Mouse (Mus musculus) activated CD4-positive, CD25-positive, alpha-beta regulatory T cell, adult 4 months (primary cell): ENCODE measurements around the gene Pfn3. TPM values are rescaled to one million over a fixed set of nuclear protein-coding genes. Genes with fewer than 3 reads are reported as not detected.
A peak's percentile ranks its signal among the peaks of the same experiment; 100 is the strongest.

Experiments
- ATAC-seq: one replicate; pipeline ENCODE4 v1.8.0; 2017
- polyA plus RNA-seq, 2 experiments: library from polyadenylated mRNA; unstranded; fragments of 100-300 nt; shearing (Covaris generic); gene quantifications; one replicate each; pipeline ENCODE4 v1.2.1; 2017

The Pfn3 gene
- polyA plus RNA-seq, 2 experiments from 2014 or later, result not detected

GRCm38 (mm10) chr13:55429226-55429888 is 14.3 kb upstream of the Pfn3 start:
- no peak for ATAC-seq

DNA sequence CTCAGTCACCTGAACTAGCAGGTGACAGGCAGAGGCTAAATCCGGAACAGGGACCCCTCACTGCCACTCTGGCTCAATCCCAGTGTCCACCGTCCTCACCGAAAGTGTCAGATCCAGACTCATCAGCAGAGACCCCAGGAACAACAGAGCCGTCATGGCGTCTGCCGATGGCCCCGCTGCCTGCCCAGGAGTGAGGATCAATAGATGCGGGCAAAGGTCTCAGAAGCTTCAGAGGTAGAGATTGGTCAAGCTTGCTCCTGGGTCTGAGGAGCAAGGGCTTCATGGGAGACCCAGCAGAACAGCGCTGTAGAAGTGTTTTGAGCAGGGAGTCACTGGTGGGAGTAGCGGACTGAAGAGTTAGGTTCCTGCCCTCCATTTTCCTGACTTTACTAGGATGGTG is 11.6 kb upstream of the Pfn3 start, which contains the start of gene F12:
Gene F12 (minus strand): TSS at position 181 of the 400 bp plus-strand sequence.
- no peak for ATAC-seq

- ATAC-seq, result peak; percentile 77
Observed at GRCm38 (mm10) chr13:55420933-55421800, 6.1 kb upstream of the Pfn3 start.

- ATAC-seq, result no peak
Observed at GRCm38 (mm10) chr13:55420018-55420932, 5.2 kb upstream of the Pfn3 start.

DNA sequence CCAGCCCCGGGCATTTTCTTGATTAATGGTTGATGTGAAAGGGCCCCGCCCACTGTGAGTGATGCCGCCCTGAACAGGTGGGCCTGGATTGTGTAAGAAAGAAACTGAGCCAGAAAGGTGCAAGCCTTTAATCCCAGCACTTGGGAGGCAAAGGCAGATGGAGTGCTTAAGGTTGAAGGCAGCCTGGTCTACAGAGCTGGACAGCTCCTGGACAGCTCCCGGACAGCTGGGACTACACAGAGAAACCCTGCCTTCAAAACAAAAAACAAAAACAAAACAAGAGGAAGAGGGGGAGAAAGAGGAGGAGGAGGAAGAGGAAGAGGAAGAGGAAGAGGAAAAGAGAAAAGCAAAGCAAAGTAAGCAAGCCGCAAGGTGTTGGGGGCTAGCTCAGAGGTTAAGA is 4.1 kb upstream of the Pfn3 start:
- ATAC-seq, result no peak

- peak; percentile 76 for ATAC-seq
Observed at GRCm38 (mm10) chr13:55418004-55418403, 3.0 kb upstream of the Pfn3 start.

- no peak for ATAC-seq
Observed at GRCm38 (mm10) chr13:55413333-55413732, 1.7 kb downstream of the Pfn3 start.

- no peak for ATAC-seq
Observed at GRCm38 (mm10) chr13:55412643-55413307, 2.3 kb downstream of the Pfn3 start.

DNA sequence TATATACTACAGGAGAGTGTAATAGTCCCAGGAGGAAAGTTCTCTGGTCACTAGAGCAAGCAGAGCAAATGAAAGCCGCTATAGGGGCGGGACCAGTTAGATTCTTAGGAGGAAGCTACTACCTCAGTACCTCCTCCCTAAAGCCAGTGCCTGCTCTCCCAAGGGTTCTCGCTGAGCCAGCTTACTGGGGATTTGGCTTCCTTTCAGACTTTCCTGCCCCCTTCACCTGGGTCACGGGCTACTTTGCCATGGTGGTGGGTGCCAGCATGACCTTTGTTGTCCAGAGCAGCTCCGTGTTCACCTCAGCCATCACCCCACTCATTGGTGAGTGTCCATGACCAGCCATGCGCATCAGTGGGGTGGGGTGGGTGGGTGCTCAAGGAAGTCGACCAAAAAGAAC is 3.2 kb downstream of the Pfn3 start:
- ATAC-seq, result no peak

GRCm38 (mm10) chr13:55408546-55409120 is 6.4 kb downstream of the Pfn3 start:
- no peak for ATAC-seq

DNA sequence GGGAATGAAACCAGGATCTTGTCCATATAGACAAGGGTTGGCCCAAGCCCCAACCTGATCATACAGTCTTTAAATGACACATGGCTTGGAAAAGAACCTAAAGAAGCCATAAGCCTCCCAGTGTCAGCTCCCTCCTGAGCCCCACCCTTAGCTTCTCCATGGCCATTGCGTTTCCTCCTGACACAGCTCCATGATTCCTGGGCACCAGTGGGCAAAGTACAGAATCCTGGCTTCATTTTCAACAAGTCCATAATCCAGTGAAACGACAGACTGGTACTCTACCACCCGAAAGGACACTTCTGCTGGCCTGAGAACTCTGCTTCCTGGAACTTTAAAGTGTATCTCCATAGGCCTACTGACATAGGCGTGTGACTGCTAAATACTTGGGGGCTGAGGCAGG is 7.7 kb downstream of the Pfn3 start:
- ATAC-seq, result no peak

DNA sequence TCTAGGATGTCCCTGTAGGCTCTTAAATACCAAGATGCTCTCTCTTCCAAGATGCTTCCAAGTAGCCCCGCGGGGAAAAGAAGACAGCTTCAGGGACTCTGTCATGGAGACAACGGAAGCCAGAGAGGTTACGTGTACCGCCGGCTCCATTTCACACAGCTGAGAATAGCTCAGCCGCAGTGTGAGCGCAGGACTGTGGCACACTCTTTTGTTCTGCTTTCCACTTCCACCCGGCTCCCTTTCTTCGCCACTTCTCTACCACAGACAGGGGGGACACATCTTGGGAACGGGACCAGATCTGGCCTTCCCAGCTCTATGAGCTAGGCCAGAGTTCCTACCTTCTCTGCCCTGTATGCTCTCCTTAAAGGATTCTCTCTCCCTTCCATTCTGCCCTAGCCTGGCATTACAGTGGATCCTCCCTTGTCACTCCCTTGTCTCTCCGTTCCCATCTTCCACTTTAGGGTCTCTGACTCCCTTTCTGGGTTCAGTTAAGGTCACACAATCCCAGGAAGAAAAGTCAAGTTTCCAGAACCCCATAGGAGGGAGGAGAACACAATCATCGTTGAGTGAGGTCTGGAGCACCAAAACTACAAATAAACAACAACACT is 9.1 kb downstream of the Pfn3 start:
- peak; percentile 58 for ATAC-seq

GRCm38 (mm10) chr13:55404853-55405782 is 9.9 kb downstream of the Pfn3 start:
- peak; percentile 91 for ATAC-seq

GRCm38 (mm10) chr13:55403935-55404852 is 10.8 kb downstream of the Pfn3 start:
- no peak for ATAC-seq

- ATAC-seq, result no peak
Observed at GRCm38 (mm10) chr13:55403266-55403665, 11.8 kb downstream of the Pfn3 start.

GRCm38 (mm10) chr13:55400039-55400346 is 15.0 kb downstream of the Pfn3 start:
- no peak for ATAC-seq

- no peak for ATAC-seq
Observed at GRCm38 (mm10) chr13:55399300-55400038, 15.6 kb downstream of the Pfn3 start.

- ATAC-seq, result no peak
Observed at GRCm38 (mm10) chr13:55398088-55398487, 16.9 kb downstream of the Pfn3 start, which contains the start of gene Slc34a1. TSS of gene Slc34a1 (plus strand) at chr13:55398187.
